Mouse (Mus musculus) intestine, embryonic 15.5 days (tissue): ENCODE results near the gene Tifa. TPM values are rescaled to one million over a fixed set of nuclear protein-coding genes. Genes with fewer than 3 reads are reported as not detected.

Experiments
- ATAC-seq: fragments of 200-750 bp; cut with Nextera tagmentation; 2 replicates; pipeline ENCODE4 v1.8.0; 2017; ENCODE audit warnings: moderate TSS enrichment, moderate library complexity
- H3K27ac ChIP-seq: fragments of 300-500 bp; sonication (generic); 2 replicates; pipeline ENCODE4 v1.5.1; 2015; ENCODE audit warnings: mild to moderate bottlenecking, inconsistent platforms
- H3K27me3 ChIP-seq: fragments of 300-500 bp; sonication (generic); replicated peaks from 2 replicates; pipeline ENCODE4 v1.6.1; 2015; ENCODE audit warnings: inconsistent platforms
- H3K36me3 ChIP-seq: fragments of 300-500 bp; sonication (generic); 2 replicates; pipeline ENCODE4 v1.6.1; 2015; ENCODE audit warnings: inconsistent platforms
- H3K4me1 ChIP-seq: fragments of 300-500 bp; sonication (generic); replicated peaks from 2 replicates; pipeline ENCODE4 v1.6.1; 2015; ENCODE audit warnings: inconsistent platforms
- H3K4me2 ChIP-seq: fragments of 300-500 bp; sonication (generic); replicated peaks from 2 replicates; pipeline ENCODE4 v1.6.1; 2015; ENCODE audit warnings: mild to moderate bottlenecking, inconsistent platforms
- H3K4me3 ChIP-seq: fragments of 300-500 bp; sonication (generic); replicated peaks from 2 replicates; pipeline ENCODE4 v1.5.1; 2015; ENCODE audit warnings: inconsistent platforms
- H3K9ac ChIP-seq: fragments of 300-500 bp; sonication (generic); 2 replicates; pipeline ENCODE4 v1.6.1; 2015; ENCODE audit warnings: inconsistent platforms
- H3K9me3 ChIP-seq: fragments of 300-500 bp; sonication (generic); 2 replicates; pipeline ENCODE4 v1.6.1; 2016; ENCODE audit warnings: inconsistent platforms
- WGBS: fragments of 180-500 bp; shearing (Covaris S2); methylation state at CpG from one replicate; pipeline ENCODE4 v1.1.7; 2015; 5-methylcytosine and 5-hydroxymethylcytosine counted together
- polyA plus RNA-seq: library from polyadenylated mRNA; unstranded; fragments of >200 nt; fragmentation: Nextera tagmentation; extraction: Ambion mirVana; gene quantifications from 2 replicates; pipeline ENCODE4 v1.2.1, GENCODE M21; 2015

Gene Tifa
- polyA plus RNA-seq, 1 experiment from 2014 or later, result 24.7 TPM

DNA sequence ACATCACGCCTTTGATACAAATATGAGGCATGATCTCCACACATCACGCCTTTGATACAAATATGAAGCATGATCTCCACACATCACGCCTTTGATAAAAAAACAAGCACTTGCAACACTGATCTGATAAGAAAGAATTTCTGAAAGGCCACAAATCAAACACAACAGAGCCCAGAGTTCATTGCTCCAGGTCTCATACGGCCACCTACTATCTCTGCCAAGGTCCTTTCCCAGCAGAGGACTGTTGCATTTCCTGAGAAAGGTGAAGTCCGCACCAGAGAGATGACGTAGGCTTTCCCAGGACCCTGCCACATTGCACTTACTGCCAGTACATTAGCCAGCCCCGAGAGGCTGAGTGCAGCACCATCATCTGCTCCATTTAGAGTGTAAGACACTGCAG is 19.5 kb downstream of the Tifa start:
- Histone ChIP-seq H3K27me3 (no peaks in the 10 kb centered on the region), H3K27ac (no peak overlapping the region), H3K9me3 (no peaks in the 10 kb centered on the region), H3K4me2 (no peak overlapping the region), H3K9ac (no peak overlapping the region), H3K36me3 (peaks cover 24% of the 10 kb centered on the region), H3K4me3 (no peak overlapping the region), H3K4me1 (no peaks in the 10 kb centered on the region)
- no peak for ATAC-seq
- WGBS, result 89% methylated on average over 7 of the region's 7 CpGs

DNA sequence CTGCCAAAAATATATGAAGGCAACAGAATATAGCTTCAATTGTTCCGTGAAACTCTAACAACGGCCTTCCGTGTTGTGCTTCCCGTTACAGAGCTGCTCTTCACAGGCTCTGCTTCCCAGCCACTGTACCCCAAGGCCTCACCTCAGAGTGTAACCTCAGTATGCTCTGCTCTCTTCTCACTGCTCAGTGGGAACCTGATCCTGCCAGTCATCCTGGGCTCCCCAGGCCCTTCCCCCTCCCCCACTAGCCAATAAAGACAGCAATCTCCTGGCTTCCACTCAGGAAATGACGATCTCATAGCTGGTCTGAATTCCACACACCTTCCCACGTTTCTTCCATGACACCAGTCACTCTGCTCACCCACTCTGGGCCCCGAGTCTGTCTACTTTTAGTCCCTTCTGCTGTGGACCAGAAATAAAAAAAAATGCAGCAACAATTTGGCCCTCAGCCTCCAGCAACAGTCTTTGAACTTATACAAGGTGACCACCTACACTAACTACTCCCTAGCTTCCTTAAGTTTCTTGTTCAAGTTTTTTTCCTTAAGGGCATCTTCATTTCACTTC is 27.6 kb downstream of the Tifa start:
- ATAC-seq, result no peak
- no peaks in the 10 kb centered on the region for H3K4me1 ChIP-seq
- WGBS, result 71% methylated on average over 7 of the region's 7 CpGs
- H3K9me3 ChIP-seq, result no peaks in the 10 kb centered on the region
- H3K36me3 ChIP-seq, result peaks cover 9% of the 10 kb centered on the region
- no peak overlapping the region for H3K4me2 ChIP-seq
- H3K4me3 ChIP-seq, result no peak overlapping the region
- H3K27ac ChIP-seq, result no peak overlapping the region
- no peaks in the 10 kb centered on the region for H3K27me3 ChIP-seq
- H3K9ac ChIP-seq, result no peak overlapping the region

DNA sequence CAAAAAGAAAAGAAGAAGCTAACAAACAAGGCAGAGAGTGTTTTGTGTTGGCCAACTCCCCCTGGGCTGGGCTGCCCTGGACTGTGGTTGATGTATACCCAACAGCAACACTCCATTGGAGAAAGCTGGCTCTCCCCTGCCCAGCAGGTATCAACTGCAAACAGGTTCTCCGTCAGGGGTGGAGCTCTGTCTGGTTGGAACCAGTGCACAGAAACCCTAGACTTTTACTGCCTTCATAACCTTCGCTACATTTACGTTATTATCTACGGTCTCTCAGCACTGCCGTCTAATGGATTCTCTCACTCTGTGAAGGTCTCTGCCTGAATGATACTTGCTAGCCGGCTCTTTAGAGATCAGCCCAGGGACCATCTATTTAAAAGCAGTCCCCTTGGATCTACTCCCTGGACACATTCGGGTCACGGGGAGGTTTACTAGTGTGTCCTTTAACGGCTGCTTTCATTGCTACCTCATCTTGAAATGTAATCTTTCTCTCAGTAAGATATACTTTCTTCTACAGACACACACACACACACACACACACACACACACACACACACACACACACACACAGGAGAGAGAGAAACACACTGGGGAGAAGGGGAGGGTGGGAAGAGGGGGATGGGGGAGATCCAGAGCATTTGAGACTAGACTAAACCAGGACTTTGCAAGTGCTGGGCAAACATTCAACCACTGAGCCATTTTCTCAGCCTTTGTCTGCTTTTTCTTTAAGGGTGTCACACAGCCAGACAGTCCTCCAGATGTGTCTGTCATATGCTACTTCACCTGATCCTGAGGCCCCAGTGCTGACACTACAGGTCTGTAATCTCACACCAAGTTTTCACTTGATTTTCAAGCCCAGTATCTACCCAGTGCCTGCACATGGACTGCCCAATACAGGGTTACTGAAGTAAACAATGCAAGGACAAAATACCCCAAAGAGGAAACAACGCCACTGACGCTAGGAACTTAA is 29.4 kb downstream of the Tifa start:
- peaks cover 11% of the 10 kb centered on the region; the same call in 1 of the 2 replicates for H3K36me3 ChIP-seq
- H3K27ac ChIP-seq, result no peak overlapping the region
- no peaks in the 10 kb centered on the region for H3K27me3 ChIP-seq
- ATAC-seq, result peak; percentile 93
- H3K9ac ChIP-seq, result no peak overlapping the region
- 58% methylated on average over 11 of the region's 11 CpGs for WGBS
- no peaks in the 10 kb centered on the region for H3K9me3 ChIP-seq
- H3K4me1 ChIP-seq, result no peaks in the 10 kb centered on the region
- no peak overlapping the region for H3K4me3 ChIP-seq
- no peak overlapping the region for H3K4me2 ChIP-seq

DNA sequence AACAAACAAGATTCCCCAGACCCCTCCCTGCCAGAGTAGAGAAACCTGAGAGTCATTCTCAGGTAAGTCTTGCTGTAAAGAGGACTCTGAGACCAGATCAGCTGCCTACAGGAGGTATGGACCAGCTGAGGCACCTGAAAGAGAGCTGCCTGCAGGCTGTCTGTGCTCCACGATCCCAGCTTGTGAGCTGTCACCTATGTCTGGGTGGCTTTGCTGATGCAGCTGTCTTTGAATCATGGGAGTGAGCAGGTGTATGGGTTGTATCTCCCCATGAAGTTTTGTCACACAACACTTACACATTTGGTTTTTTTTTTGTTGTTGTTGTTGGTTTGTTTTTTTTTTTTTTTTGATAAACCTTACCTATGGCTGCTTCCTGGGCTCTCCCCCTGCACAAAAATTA is 30.8 kb downstream of the Tifa start:
- WGBS, result 88% methylated on average over 1 of the region's 1 CpGs
- Histone ChIP-seq H3K4me1 (no peaks in the 10 kb centered on the region), H3K4me3 (no peak overlapping the region), H3K9me3 (no peaks in the 10 kb centered on the region), H3K4me2 (no peak overlapping the region), H3K27me3 (no peaks in the 10 kb centered on the region), H3K36me3 (peaks cover 11% of the 10 kb centered on the region; the same call in 1 of the 2 replicates), H3K9ac (no peak overlapping the region), H3K27ac (no peak overlapping the region)
- ATAC-seq, result no peak

DNA sequence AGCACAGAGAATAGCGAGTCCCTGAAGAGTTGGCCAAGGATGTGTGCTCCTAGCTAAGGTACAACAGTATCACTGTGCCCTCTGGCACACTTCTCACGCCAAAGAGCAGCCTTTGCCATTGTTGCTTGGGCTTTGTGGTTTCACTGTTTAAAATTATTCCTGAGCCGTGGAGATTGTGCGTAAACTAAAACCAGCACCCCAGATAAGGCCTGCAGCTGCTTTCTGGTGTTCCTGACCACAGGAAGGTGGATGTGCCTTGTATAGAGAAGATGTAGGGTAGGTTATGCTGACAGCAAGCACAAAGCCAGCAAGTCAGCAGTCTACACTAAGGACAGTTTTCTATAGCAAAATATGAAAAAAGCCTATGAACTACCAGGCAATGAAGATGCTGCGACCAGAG is 31.6 kb downstream of the Tifa start:
- H3K9me3 ChIP-seq, result no peaks in the 10 kb centered on the region
- H3K4me3 ChIP-seq, result no peak overlapping the region
- H3K27ac ChIP-seq, result no peak overlapping the region
- ATAC-seq, result no peak
- no peak overlapping the region for H3K9ac ChIP-seq
- H3K27me3 ChIP-seq, result no peaks in the 10 kb centered on the region
- 80% methylated on average over 5 of the region's 5 CpGs for WGBS
- H3K36me3 ChIP-seq, result peaks cover 11% of the 10 kb centered on the region; the same call in 1 of the 2 replicates
- no peaks in the 10 kb centered on the region for H3K4me1 ChIP-seq
- H3K4me2 ChIP-seq, result no peak overlapping the region

DNA sequence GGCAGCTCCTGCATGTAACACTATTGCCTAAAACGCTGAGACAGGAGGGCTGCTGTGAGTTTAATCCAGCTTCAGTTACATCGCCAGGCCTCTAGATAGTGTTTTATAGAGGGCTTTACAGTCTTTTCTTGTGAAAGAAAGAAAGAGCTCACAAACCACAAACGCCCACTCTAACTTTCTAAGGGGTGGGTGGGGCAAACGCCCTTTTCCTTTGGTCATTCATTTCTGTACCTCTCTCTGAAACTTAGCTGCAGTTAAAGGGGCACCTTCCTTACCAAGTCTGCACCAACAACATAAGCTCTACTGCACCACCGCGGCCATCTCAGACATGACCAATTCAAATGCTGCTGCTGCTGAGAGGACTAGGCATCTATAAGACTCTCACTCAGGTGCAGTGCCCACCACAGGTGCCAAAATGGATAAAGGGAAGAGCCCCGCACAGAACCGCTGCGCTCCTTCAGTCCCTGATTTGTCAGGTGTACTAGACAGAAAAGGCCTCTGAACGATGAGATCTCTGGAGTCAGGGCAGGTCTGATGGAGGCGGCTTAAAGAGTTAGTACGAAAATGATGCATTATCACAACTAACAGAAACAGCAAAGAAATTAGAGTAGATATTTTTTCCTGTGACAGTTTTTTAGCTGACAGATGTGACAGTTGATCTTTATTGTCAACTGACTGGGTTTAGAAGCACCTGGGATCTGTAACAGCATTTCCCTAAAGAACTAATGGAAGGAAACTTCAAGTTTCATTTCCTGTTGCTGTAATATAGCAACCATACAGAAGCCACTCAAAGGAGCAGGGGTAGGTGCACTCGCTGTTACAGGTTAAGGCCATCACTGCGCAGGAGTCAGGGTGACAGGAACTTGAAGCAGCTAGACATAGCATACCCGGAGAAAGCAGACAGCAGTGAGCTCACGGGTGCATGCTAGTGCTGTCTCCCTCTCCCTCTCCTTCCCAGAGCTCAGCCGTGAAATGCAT is 34.6 kb downstream of the Tifa start:
- WGBS, result 81% methylated on average over 17 of the region's 17 CpGs
- Histone ChIP-seq H3K9ac (no peak overlapping the region), H3K4me2 (no peak overlapping the region), H3K27ac (no peak overlapping the region), H3K4me1 (peaks cover 11% of the 10 kb centered on the region), H3K9me3 (no peaks in the 10 kb centered on the region), H3K36me3 (peaks cover 11% of the 10 kb centered on the region; the same call in 1 of the 2 replicates), H3K27me3 (no peaks in the 10 kb centered on the region), H3K4me3 (no peak overlapping the region)
- ATAC-seq, result no peak

DNA sequence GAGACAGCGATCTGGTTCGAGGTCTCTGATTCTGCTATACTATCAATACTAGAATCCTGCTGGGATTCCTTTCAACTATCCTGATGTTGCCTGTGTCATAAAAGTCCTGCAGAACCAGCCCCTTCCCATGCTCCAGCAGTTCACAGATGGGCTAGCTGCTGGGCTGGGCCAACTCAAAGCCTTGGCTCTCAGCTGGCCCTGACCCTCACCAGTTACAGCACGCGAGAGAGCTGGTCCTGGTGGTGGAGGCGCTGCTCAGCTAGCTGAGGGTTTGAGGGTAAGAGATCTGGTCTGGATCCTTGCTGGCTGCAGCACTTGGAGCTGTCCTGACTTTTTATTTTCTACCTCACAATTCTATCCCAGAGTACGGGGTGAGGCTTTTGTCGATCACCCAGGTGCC is 36.9 kb downstream of the Tifa start:
- H3K4me1 ChIP-seq, result peaks cover 17% of the 10 kb centered on the region
- no peak for ATAC-seq
- H3K9ac ChIP-seq, result no peak overlapping the region
- H3K4me3 ChIP-seq, result no peak overlapping the region
- no peaks in the 10 kb centered on the region for H3K27me3 ChIP-seq
- WGBS, result 71% methylated on average over 7 of the region's 7 CpGs
- H3K27ac ChIP-seq, result peak overlapping the region; percentile 38; the same call in 1 of the 2 replicates
- 0 out of 2 replicates have a peak, but pooled peaks cover 4% of the 10 kb centered on the region for H3K36me3 ChIP-seq
- H3K9me3 ChIP-seq, result no peaks in the 10 kb centered on the region
- H3K4me2 ChIP-seq, result 0 out of 2 replicates have a peak overlapping the region, but pooled peaks have one; percentile 22

DNA sequence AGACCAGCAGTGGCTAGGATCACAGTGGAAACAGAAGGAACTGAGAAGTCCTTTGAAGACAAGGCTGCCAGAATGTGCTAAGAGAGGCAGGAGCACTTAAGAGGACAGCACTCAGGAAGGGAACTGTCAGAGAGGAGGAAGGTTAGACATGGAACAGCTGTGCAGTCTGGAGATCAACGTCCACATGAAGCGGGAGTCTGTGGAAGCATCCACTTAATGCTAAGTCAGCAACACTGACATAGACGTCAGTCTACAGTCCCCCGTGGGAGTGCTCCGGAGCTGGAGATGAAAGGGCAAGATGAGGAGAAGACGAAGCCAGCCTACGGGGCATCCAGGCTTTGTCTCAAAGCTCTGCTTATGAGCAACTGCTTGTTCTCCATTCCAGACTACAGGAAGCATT is 37.5 kb downstream of the Tifa start:
- H3K4me3 ChIP-seq, result no peak overlapping the region
- peak; percentile 55 for ATAC-seq
- no peaks in the 10 kb centered on the region for H3K9me3 ChIP-seq
- 27% methylated on average over 7 of the region's 7 CpGs for WGBS
- H3K4me1 ChIP-seq, result peaks cover 17% of the 10 kb centered on the region
- 0 out of 2 replicates have a peak, but pooled peaks cover 2% of the 10 kb centered on the region for H3K36me3 ChIP-seq
- peak overlapping the region; percentile 22; the same call in 1 of the 2 replicates for H3K4me2 ChIP-seq
- H3K27ac ChIP-seq, result peak overlapping the region; percentile 38; the same call in 1 of the 2 replicates
- H3K9ac ChIP-seq, result no peak overlapping the region
- no peaks in the 10 kb centered on the region for H3K27me3 ChIP-seq

DNA sequence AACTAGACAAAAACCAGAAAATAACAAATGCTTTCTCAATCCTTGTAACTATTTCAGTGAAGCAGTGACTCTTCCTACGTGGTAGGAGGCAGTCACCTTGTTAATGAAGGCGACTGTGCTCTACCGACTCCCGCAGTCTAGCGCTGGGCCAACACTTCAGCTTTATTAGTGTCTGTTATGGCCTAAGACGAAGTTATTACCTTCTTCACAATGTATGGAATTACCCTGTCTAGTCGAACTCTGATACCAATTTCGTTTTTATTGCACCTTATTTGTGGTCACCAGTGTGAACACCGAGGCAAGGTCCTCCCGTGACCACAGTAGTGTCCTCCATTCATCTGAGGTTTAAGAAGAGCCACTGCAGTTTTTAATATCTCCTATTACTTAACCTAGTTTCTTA is 40.6 kb downstream of the Tifa start:
- Histone ChIP-seq H3K4me1 (peaks cover 24% of the 10 kb centered on the region), H3K27ac (peak overlapping the region; percentile 37; the same call in 1 of the 2 replicates), H3K4me3 (no peak overlapping the region), H3K4me2 (no peak overlapping the region), H3K9ac (no peak overlapping the region), H3K9me3 (no peaks in the 10 kb centered on the region), H3K27me3 (no peaks in the 10 kb centered on the region), H3K36me3 (no peaks in the 10 kb centered on the region)
- WGBS, result 63% methylated on average over 10 of the region's 10 CpGs
- ATAC-seq, result peak; percentile 61

DNA sequence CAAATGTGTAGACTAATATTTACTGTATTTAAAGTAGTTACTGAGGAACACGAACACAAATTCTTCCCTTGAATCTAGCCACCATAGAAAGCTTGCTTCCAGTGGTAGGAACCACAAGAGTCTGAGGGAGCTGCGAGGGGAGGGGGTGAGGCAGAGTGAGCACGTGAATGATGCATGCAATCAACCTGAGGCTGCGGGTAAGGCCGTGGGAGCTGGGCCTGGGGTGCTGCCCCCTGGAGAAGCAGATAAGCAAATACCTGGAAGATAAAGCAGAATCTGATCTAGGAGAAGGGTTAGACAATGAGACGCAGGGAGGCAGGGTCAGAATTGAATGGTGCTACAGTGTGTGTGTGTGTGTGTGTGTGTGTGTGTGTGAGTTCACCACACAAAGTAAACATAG is 41.5 kb downstream of the Tifa start:
- Histone ChIP-seq H3K36me3 (no peaks in the 10 kb centered on the region), H3K4me1 (peaks cover 27% of the 10 kb centered on the region), H3K9me3 (no peaks in the 10 kb centered on the region), H3K9ac (no peak overlapping the region), H3K4me3 (no peak overlapping the region), H3K4me2 (no peak overlapping the region), H3K27me3 (no peaks in the 10 kb centered on the region), H3K27ac (no peak overlapping the region)
- WGBS, result 50% methylated on average over 6 of the region's 6 CpGs
- ATAC-seq, result peak; percentile 57

DNA sequence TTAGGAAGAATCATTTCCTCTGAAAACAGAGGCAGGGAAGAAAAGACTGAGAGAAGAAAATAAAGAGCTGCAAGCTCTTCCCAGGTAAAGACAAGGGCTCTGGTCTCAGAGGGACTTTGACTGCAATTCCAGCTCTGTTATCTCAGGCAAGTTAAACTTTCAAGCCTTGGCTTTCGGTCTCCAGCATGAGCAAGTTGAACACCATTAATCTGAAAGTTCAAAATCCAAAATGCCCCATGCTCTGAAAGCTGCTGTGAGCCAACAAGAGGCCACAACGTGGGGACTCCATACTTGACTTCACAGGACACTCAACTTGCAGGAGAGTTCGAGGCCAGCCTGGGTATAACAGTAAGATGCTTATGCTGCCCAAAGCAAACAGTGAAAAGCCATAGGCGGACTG is 44.4 kb downstream of the Tifa start:
- Histone ChIP-seq H3K36me3 (no peaks in the 10 kb centered on the region), H3K27ac (peak overlapping the region; percentile 60), H3K9me3 (no peaks in the 10 kb centered on the region), H3K4me3 (no peak overlapping the region), H3K4me2 (0 out of 2 replicates have a peak overlapping the region, but pooled peaks have one; percentile 24), H3K27me3 (no peaks in the 10 kb centered on the region), H3K4me1 (0 out of 2 replicates have a peak, but pooled peaks cover 16% of the 10 kb centered on the region), H3K9ac (no peak overlapping the region)
- no peak for ATAC-seq
- 70% methylated on average over 4 of the region's 4 CpGs for WGBS
